Mouse (Mus musculus): ENCODE data around the gene Gm10197.

GRCm38 (mm10) chr19:53345766-53346165 is 25.8 kb downstream of the Gm10197 start:
- TF ChIP-seq TAL1 (IDR thresholded peaks at IDR 0.05; ENCODE audit: low read length) (no peak), GATA1 (IDR thresholded peaks at IDR 0.05; ENCODE audit: low read length) (no peak)

Data from erythroblast, embryonic 14.5 days (primary cell).